Mouse (Mus musculus) limb, embryonic 15.5 days (tissue): Measurements from ENCODE around the gene Gm28710. TPM values are rescaled to one million over a fixed set of nuclear protein-coding genes. Genes with fewer than 3 reads are reported as not detected.

ENCODE experiments used
- ATAC-seq: fragments of 200-750 bp; cut with Nextera tagmentation; 2 replicates; pipeline ENCODE4 v1.8.0; 2017; ENCODE audit warnings: low read depth, moderate TSS enrichment; ENCODE audit not compliant: insufficient number of reproducible peaks, low FRiP score, low TSS enrichment
- H3K27ac ChIP-seq: fragments of 300-500 bp; sonication (generic); 2 replicates; pipeline ENCODE4 v1.5.1; 2015; ENCODE audit warnings: moderate library complexity, mild to moderate bottlenecking, inconsistent platforms
- H3K27me3 ChIP-seq: fragments of 300-500 bp; sonication (generic); 2 replicates; pipeline ENCODE4 v1.6.1; 2015; ENCODE audit warnings: inconsistent platforms
- H3K36me3 ChIP-seq: fragments of 300-500 bp; sonication (generic); 2 replicates; pipeline ENCODE4 v1.6.1; 2015; ENCODE audit warnings: inconsistent platforms
- H3K4me1 ChIP-seq: fragments of 300-500 bp; sonication (generic); 2 replicates; pipeline ENCODE4 v1.6.1; 2015; ENCODE audit warnings: inconsistent platforms
- H3K4me2 ChIP-seq: fragments of 300-500 bp; sonication (generic); 2 replicates; pipeline ENCODE4 v1.6.1; 2015; ENCODE audit warnings: mild to moderate bottlenecking, inconsistent platforms
- H3K4me3 ChIP-seq: fragments of 300-500 bp; sonication (generic); 2 replicates; pipeline ENCODE4 v1.5.1; 2015; ENCODE audit warnings: mild to moderate bottlenecking, inconsistent platforms
- H3K9ac ChIP-seq: fragments of 300-500 bp; sonication (generic); 2 replicates; pipeline ENCODE4 v1.6.1; 2015; ENCODE audit warnings: inconsistent platforms
- H3K9me3 ChIP-seq: fragments of 300-500 bp; sonication (generic); 2 replicates; pipeline ENCODE4 v1.6.1; 2016; ENCODE audit warnings: inconsistent platforms
- WGBS: fragments of 180-500 bp; shearing (Covaris S2); methylation state at CpG from one replicate; pipeline ENCODE4 v1.1.7; 2015; 5-methylcytosine and 5-hydroxymethylcytosine counted together
- polyA plus RNA-seq: library from polyadenylated mRNA; unstranded; fragments of >200 nt; fragmentation: Nextera tagmentation; extraction: Ambion mirVana; gene quantifications from 2 replicates; pipeline ENCODE4 v1.2.1, GENCODE M21; 2015

Gene Gm28710
- not detected in 2 replicates for polyA plus RNA-seq

GRCm38 (mm10) chr5:16791243-16791860 is at the start of gene Gm28710:
TSS of gene Gm28710 (plus strand) at chr5:16791810.
- no peak within 1 kb of the TSS for H3K4me2 ChIP-seq
- no peaks in the 10 kb centered on the region for H3K27me3 ChIP-seq
- H3K9me3 ChIP-seq, result no peaks in the 10 kb centered on the region
- no peaks in the 10 kb centered on the region for H3K4me1 ChIP-seq
- H3K4me3 ChIP-seq, result no peak within 1 kb of the TSS
- no peak within 1 kb of the TSS for H3K9ac ChIP-seq
- H3K27ac ChIP-seq, result no peak within 1 kb of the TSS
- ATAC-seq, result no peak
- no peaks in the 10 kb centered on the region for H3K36me3 ChIP-seq
- WGBS, result 68% methylated on average over 4 of the region's 4 CpGs

DNA sequence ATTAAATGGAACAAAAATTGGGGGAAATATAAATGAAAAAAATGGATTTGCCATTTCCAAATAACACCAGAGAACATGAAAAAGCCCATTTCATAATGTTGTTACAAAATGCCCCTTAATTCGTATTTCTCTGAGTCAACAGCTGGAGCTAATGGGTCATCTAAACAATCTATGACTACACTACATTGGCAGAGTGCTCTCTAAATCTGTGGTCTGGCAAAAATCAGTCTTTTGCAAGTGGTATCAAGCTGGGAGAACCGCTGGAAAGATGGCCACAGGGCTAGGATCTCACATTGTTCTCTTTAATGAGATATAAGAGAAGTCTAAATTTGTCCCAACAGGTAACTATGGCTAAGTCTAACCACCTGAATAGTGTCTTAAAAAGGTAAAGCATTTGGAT is 14.4 kb upstream of the Gm28710 start:
- Histone ChIP-seq H3K9ac (no peak overlapping the region), H3K36me3 (no peaks in the 10 kb centered on the region), H3K27ac (no peak overlapping the region), H3K4me3 (no peak overlapping the region), H3K27me3 (no peaks in the 10 kb centered on the region), H3K4me2 (no peak overlapping the region), H3K4me1 (0 out of 2 replicates have a peak, but pooled peaks cover 6% of the 10 kb centered on the region), H3K9me3 (no peaks in the 10 kb centered on the region)
- ATAC-seq, result no peak
- WGBS, result 58% methylated on average over 2 of the region's 2 CpGs

GRCm38 (mm10) chr5:16778610-16779172 is 12.9 kb upstream of the Gm28710 start:
- ATAC-seq, result peak; percentile 52; the same call in 1 of the 2 replicates
- Histone ChIP-seq H3K4me3 (no peak overlapping the region), H3K4me2 (no peak overlapping the region), H3K4me1 (0 out of 2 replicates have a peak, but pooled peaks cover 6% of the 10 kb centered on the region), H3K27ac (peak overlapping the region; percentile 47), H3K9ac (no peak overlapping the region), H3K27me3 (no peaks in the 10 kb centered on the region), H3K36me3 (no peaks in the 10 kb centered on the region), H3K9me3 (no peaks in the 10 kb centered on the region)
- WGBS, result 23% methylated on average over 6 of the region's 6 CpGs

DNA sequence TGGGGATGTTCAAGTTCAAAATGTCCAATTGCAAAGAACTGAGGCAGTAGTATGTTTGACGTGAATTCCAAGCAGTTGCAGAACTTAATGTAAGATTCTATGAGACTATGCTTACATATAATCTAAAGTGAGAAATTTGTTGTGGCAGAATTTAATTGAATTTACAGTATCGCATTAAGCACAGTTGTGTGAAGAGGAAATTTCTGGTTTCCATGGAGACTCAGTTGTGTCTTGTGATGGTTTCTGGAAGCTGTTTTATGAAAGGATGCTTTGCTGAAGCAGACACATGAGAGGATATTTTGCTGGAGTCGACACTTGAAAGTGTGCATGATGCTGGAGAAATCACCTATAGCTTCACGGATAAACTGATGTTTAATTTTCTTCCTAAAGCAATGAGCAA is 6.0 kb upstream of the Gm28710 start:
- Histone ChIP-seq H3K4me2 (no peak overlapping the region), H3K27ac (no peak overlapping the region), H3K27me3 (no peaks in the 10 kb centered on the region), H3K9ac (no peak overlapping the region), H3K9me3 (no peaks in the 10 kb centered on the region), H3K36me3 (no peaks in the 10 kb centered on the region), H3K4me1 (no peaks in the 10 kb centered on the region), H3K4me3 (no peak overlapping the region)
- ATAC-seq, result no peak
- WGBS, result 80% methylated on average over 4 of the region's 4 CpGs

GRCm38 (mm10) chr5:16794972-16795371 is 3.4 kb downstream of the Gm28710 start:
- no peak overlapping the region for H3K4me2 ChIP-seq
- no peak overlapping the region for H3K27ac ChIP-seq
- no peaks in the 10 kb centered on the region for H3K27me3 ChIP-seq
- no peak overlapping the region for H3K4me3 ChIP-seq
- WGBS, result 81% methylated on average over 6 of the region's 6 CpGs
- ATAC-seq, result no peak
- no peaks in the 10 kb centered on the region for H3K4me1 ChIP-seq
- no peaks in the 10 kb centered on the region for H3K36me3 ChIP-seq
- no peak overlapping the region for H3K9ac ChIP-seq
- no peaks in the 10 kb centered on the region for H3K9me3 ChIP-seq

DNA sequence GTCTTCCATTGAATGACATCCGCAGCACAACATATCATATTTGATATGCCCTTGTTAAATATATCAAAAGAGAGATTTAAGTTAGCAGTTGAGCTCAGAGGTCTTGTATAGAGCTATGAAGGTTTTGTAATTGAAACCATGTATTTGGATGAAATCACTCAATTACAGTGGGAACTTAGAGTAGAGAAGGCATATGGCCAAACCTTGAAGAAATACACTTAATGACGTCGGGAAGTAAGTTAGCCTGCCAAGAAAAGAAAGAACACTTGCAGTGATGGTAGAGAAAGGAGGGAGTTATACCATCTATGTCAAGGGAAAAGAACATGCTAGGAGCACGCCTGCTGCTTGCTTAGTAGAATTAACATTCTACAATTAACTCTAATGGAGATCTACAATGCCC is 11.1 kb downstream of the Gm28710 start:
- H3K9ac ChIP-seq, result no peak overlapping the region
- no peaks in the 10 kb centered on the region for H3K9me3 ChIP-seq
- 39% methylated on average over 4 of the region's 4 CpGs for WGBS
- no peak overlapping the region for H3K4me2 ChIP-seq
- no peak overlapping the region for H3K27ac ChIP-seq
- no peak for ATAC-seq
- no peak overlapping the region for H3K4me3 ChIP-seq
- no peaks in the 10 kb centered on the region for H3K27me3 ChIP-seq
- no peaks in the 10 kb centered on the region for H3K4me1 ChIP-seq
- no peaks in the 10 kb centered on the region for H3K36me3 ChIP-seq

- Histone ChIP-seq H3K4me3 (no peak overlapping the region), H3K9me3 (no peaks in the 10 kb centered on the region), H3K27ac (no peak overlapping the region), H3K4me1 (no peaks in the 10 kb centered on the region), H3K36me3 (no peaks in the 10 kb centered on the region), H3K9ac (no peak overlapping the region), H3K4me2 (no peak overlapping the region), H3K27me3 (no peaks in the 10 kb centered on the region)
- ATAC-seq, result no peak
Observed at GRCm38 (mm10) chr5:16838991-16839390, 47.4 kb downstream of the Gm28710 start.

- no peak for ATAC-seq
- Histone ChIP-seq H3K36me3 (no peaks in the 10 kb centered on the region), H3K4me1 (no peaks in the 10 kb centered on the region), H3K4me3 (no peak overlapping the region), H3K4me2 (no peak overlapping the region), H3K9ac (no peak overlapping the region), H3K9me3 (no peaks in the 10 kb centered on the region), H3K27ac (no peak overlapping the region), H3K27me3 (no peaks in the 10 kb centered on the region)
- 53% methylated on average over 2 of the region's 2 CpGs for WGBS
Observed at GRCm38 (mm10) chr5:16869309-16869915, 77.8 kb downstream of the Gm28710 start.

GRCm38 (mm10) chr5:16894161-16894560 is 102.6 kb downstream of the Gm28710 start:
- Histone ChIP-seq H3K9me3 (no peaks in the 10 kb centered on the region), H3K27ac (no peak overlapping the region), H3K36me3 (no peaks in the 10 kb centered on the region), H3K4me2 (no peak overlapping the region), H3K27me3 (no peaks in the 10 kb centered on the region), H3K9ac (no peak overlapping the region), H3K4me3 (no peak overlapping the region), H3K4me1 (no peaks in the 10 kb centered on the region)
- no peak for ATAC-seq
- WGBS, result 11% methylated on average over 1 of the region's 1 CpGs

DNA sequence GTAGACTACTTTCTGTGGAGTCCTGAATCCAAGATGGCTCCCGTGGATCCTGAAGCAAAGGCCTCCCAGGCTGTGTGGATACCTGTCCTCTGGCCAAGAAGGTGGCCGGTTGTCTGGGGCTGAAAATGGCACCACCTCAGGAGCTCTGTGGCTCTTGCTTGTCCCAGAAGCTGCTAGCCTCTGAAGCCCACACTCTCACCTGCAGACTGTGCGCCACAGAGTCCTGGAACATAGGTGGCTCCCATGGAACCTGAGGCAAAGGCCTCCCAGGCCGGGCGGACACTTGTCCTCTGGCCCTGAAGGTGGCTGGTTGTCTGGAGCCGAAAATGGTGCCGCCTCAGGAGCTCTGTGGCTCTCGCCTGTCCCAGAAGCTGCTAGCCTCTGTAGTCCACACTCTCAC is 128.2 kb downstream of the Gm28710 start:
- 88% methylated on average over 8 of the region's 8 CpGs for whole genome bisulfite sequencing
- H3K4me1 ChIP-seq, result no peaks in the 10 kb centered on the region
- H3K4me2 ChIP-seq, result no peak overlapping the region
- no peaks in the 10 kb centered on the region for H3K9me3 ChIP-seq
- no peaks in the 10 kb centered on the region for H3K27me3 ChIP-seq
- no peaks in the 10 kb centered on the region for H3K36me3 ChIP-seq
- no peak overlapping the region for H3K27ac ChIP-seq
- H3K9ac ChIP-seq, result no peak overlapping the region
- no peak overlapping the region for H3K4me3 ChIP-seq
- ATAC-seq, result no peak

- Histone ChIP-seq H3K4me2 (no peak overlapping the region), H3K36me3 (no peaks in the 10 kb centered on the region), H3K9me3 (no peaks in the 10 kb centered on the region), H3K9ac (no peak overlapping the region), H3K27me3 (no peaks in the 10 kb centered on the region), H3K27ac (no peak overlapping the region), H3K4me3 (no peak overlapping the region), H3K4me1 (no peaks in the 10 kb centered on the region)
- 36% methylated on average over 1 of the region's 1 CpGs for WGBS
- ATAC-seq, result no peak
Observed at GRCm38 (mm10) chr5:16922473-16922872, 130.9 kb downstream of the Gm28710 start.
